Mouse (Mus musculus): ENCODE data around the gene Fam71d.

Gene Fam71d

DNA sequence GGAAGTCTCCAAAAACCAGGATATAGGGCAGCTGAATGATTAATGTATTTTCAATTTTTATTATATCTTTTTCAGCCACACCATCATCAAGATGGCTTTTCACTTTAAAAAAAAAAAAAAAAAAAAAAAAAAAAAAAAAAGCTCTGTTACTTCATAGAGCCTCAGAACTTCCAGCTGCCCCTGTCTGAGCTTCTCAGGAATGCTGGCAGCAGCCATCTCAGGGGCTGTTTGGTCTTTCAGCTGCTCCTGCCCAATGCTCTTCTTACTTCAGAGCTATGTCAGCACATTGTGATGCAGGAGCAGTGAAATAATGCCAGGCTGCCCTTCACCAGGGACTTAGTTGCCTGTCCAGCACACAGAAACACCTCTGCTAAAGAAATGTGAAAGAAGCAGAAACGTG, at the start of gene Fam71d:
Fam71d (plus strand) TSS at position 211 of the 400 bp plus-strand sequence.
- no peak for DNase-seq (ENCODE audit: low spot score)

- no peak for DNase-seq (ENCODE audit: low spot score)
Observed at GRCm38 (mm10) chr12:78643691-78644090, 47.6 kb upstream of the Fam71d start.

DNA sequence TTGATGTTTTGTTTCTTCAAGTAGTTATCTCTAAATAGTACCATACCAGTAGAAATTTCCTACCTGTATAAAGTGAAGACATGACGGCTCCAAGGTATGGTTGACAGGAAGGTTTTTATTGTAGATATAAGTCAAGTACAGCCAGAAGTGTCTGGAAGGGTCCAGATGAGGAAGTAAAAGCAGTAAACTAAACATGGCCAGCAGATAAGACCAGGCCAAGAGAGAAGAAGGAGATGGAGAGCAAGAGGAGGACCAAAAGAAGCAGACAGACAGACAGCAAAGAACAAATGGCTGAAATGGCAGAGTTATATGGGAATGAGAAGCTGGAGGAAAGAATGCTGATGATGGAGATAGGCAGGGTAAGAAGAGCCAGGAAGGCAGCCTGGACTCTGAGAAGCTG, 46.1 kb upstream of the Fam71d start:
- DNase-seq (ENCODE audit: low spot score), result no peak

GRCm38 (mm10) chr12:78659718-78660304, 31.5 kb upstream of the Fam71d start:
- DNase-seq (ENCODE audit: low spot score), result no peak

DNA sequence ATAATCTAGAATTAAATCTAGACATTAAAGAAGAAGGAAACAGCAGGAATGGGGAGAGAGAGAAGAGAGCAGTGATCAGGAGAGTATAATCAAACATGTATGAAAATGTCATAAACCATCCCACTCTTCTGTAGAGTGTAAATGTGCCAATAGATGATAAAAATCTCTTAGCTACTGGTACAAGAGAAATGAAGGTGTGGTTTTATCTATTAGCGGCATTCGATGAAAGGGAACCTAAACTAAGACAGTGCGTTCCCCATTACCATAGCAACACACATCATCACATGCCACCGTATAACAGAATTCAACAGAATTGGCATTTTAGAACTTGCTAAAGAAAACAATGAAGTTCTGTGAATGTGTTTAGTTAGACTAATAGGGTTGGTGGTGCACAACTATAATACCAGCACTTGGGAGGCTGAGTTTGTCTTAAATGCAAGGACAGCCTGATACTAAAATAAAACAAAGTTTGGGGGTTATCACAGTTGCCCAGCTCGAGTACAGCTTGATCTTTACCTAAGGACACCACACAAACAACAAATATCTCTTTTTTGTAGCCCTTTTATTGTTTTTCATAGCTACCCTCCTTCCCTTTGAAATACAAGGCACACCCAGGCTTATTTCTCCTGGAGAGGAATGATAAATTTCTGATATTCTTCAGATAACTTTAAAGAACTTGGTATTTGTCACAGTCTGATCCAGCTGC, 13.1 kb upstream of the Fam71d start:
- DNase-seq (ENCODE audit: low spot score), result no peak

GRCm38 (mm10) chr12:78678807-78679189, 12.5 kb upstream of the Fam71d start:
- DNase-seq (ENCODE audit: low spot score), result no peak

DNA sequence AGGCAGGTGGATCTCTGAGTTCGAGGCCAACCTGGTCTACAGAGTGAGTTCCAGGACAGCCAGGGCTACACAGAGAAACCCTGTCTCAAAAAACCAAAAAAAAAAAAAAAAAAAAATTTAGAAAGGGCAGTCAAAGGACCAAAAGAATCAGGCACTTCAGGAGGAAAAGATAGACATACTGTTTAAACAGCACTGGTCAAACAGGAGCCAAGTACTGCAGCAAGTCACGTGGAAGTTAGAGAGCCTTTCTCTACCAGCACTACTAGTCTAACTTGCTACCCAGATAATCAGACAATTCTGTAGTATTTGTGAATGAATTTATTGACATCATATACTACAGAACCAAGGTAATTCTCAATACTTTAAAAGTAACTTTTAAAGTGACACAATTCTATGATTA, 10.3 kb upstream of the Fam71d start:
- DNase-seq (ENCODE audit: low spot score), result no peak

DNA sequence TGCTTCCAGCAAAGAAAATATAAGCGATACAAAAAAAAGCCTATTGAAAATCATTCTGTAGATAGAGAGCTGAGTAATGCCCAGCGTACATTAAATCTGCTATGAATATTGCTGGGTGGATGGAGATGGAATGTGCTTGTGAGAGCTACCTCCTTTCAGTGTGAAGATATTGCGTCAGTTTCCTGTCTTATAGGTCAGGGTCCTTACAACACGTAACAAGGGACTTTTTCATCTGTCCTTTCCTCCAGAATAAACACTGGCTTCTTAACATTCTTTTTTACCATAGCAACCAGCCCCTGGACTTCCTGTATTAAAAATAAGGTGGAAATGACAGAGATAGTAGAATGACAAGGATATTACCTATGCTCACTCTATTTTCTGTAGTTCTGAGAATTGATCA, 9.1 kb upstream of the Fam71d start:
- no peak for DNase-seq (ENCODE audit: low spot score)

GRCm38 (mm10) chr12:78685669-78686215, 5.6 kb upstream of the Fam71d start:
- DNase-seq (ENCODE audit: low spot score), result no peak

GRCm38 (mm10) chr12:78688876-78689275, 2.5 kb upstream of the Fam71d start:
- DNase-seq (ENCODE audit: low spot score), result no peak

- DNase-seq (ENCODE audit: low spot score), result no peak
Observed at GRCm38 (mm10) chr12:78693281-78693680, 1.9 kb downstream of the Fam71d start.

DNA sequence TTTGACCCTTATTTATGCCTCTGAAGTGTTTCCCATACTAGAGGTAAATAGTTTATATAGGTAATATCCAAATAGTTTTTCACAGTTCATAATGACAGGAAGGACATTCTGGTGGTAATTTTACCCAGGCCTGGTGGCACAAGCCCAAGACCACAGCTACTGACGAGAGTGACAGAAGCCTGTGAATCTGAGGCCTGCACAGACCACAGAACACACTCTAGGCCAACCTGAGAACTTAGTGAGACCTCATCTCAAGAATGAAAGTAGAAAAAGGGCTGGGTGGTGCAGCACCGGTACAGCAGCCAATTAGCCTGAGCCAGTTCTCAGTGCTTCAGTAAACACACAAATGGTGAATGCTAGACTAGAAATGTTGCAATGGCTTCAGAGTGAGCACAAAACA, 26.4 kb downstream of the Fam71d start:
- DNase-seq (ENCODE audit: low spot score), result no peak

GRCm38 (mm10) chr12:78727723-78728122, 36.4 kb downstream of the Fam71d start:
- no peak for DNase-seq (ENCODE audit: low spot score)

DNA sequence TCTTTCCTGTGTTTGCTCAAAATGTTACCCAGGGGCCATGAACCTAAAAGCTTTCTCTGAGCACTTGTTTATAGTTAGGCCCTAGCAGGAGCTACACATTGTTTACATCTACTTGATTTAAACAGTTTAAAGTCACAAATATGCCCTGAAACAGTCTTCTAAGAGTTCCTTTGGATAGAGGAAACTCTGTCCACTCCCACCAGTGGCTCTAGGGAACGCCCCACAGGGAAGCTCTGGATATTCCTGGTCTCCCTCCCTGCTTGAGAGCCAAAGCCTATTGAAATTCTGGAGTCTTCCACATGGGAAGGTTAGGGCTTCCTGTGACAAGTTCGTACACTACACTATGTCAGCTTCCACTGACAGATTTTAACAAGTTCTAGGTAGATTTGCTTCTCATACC, 48.3 kb downstream of the Fam71d start:
- DNase-seq (ENCODE audit: low spot score), result no peak

DNA sequence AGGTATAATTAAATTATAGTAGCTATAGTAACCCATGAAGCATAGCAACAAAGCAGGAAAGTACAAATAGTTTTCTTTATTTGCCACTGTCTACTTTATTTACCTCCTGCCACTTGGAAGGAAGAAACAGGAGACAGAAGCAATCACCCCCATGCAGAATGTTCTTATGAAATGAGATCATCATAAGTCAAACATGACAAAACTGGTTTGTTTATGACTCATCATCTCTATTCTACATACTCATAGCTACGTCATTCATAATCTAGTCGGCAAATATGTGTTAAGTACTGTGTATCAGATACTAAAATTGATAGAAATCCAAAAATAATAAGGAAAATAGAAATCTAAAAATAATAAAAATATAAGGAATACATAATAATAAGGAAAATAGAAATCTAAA, 49.0 kb downstream of the Fam71d start:
- no peak for DNase-seq (ENCODE audit: low spot score)

GRCm38 (mm10) chr12:78746226-78746625, 54.9 kb downstream of the Fam71d start:
- DNase-seq (ENCODE audit: low spot score), result no peak

DNA sequence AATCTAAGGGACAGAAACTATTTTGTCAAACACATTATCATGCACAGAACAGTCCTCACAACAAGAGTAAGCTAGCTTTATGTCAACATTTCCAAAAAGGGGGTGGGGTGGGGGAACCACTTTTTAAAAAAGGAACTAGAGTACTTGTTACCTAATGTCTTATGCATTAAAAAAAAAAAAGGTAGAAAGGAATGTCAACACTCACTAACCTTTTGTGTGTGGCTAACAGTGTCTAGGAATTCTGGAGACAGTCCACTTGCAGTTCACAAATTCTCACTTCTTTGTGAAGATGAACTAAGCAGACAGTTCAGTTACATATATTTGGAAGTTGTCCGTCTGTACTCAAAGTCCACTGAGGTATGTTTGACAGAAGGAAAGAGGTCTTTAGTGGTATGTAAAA, 56.1 kb downstream of the Fam71d start:
- no peak for DNase-seq (ENCODE audit: low spot score)

DNA sequence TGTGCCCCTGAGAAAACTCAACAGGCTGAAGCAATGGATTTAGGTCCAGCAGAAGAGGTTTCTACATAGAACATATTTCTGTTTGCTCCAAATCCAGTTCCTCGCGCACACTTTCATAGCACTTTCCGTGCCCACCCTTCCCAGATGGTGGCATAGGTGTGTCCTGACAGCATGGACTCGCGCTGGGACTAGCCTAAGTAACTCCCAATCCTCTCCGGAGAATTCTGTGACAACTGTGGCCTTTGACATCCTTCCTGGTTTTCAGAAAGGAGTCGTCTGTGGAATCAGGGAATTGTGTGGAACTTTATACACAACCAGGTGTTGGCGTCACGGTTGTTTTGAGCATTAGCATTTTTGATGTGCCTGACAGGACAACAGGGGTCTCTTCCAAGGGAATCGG, 56.8 kb downstream of the Fam71d start:
- no peak for DNase-seq (ENCODE audit: low spot score)

DNA sequence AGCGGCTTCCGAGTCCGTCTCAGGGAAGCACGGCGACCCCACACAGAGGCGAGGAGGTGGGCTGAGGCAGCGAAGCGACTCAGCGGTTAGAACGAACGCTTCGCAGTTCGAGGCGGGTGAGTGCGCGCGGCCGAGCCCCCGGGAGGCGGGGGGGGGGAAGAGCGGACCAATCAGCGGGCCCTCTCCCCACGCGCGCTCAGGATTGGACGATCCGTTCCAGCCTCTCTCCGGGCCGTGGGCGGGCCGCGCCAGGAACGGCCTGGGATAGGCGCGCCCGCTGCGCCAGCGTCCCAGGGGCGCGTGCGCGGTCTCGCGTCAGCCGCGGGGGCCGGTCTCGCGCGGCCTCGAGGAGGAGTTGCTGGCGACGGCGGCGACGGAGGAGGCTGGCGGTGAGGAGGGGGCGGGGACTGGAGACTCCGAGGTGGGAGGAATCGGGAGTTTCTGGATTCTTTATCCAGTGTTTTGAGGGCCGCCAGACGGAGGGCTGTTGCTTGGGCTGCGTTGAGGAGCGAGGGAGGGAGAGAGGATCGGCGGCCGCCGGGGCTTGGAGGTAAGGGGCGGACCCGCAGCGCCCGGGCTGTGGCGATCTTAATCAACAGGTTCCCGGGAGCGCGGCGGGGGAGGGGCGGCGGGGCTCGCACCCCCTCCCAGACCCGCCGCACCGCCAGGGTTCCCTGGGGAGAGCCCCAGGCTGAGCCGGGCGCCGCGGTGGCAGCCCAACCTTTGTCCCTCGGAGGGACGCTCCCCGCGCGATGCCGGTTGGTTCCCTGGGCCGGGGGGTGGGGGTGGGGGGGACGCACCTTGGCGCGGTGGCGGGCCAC, 57.4 kb downstream of the Fam71d start, which contains the start of gene Mpp5:
Mpp5 (plus strand) TSS at position 351 of the 821 bp plus-strand sequence.
- peak; percentile 93 for DNase-seq (ENCODE audit: low spot score)

GRCm38 (mm10) chr12:78749378-78749801, 58.1 kb downstream of the Fam71d start:
- peak; percentile 55 for DNase-seq (ENCODE audit: low spot score)

DNA sequence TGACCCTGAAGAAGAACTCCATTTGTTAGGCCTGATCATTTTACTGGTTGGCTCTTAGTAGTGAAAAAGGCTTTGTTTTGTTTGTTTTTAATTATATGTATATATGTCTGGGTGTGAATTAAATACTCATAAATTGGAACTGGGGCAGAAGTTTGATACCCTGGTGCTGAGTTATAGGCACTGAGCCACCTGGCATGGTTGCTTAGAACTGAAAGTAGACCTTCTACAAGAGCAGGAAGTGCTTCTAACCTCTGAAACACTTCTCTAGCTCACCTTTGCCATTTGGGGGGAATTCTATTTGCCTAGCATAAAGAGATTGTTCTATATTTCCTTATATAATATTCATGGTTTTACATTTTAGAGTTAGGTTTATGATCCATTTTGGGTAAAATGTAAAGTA, 70.6 kb downstream of the Fam71d start:
- no peak for DNase-seq (ENCODE audit: low spot score)

DNA sequence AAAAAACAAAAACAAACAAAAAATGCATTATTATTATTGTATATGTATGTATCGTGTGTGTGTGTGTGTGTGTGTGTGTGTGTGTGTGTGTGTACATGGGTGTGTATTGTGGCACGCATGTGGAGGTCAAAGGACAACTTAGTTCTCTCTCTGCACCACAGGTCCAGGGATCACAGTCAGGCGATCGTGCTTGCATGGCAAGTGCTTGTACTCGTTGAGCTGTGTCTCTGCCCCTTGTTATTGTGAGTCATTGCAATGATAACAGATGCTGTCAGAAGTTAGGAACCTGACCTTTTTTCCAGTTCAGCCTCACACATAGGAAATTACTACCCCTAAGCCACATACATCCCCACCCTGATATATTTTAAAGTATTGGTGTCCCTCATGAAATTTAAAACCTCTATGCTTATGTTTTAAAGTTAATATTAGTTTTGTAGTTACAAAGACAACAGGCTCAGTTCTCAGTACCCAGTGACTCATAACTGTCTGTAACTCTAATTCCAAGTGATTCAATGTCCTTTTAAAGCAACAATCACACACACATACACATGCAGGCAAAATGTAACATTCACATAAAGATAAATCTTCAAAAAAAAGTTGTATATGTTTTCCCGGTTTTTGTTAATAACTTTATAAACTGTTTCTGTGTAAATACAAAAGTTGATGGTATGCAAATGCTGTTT, 77.8 kb downstream of the Fam71d start:
- no peak for DNase-seq (ENCODE audit: low spot score)

Data from urinary bladder, postnatal 25 days (tissue).